Mouse (Mus musculus): ENCODE measurements around the gene Tgoln1.

DNA sequence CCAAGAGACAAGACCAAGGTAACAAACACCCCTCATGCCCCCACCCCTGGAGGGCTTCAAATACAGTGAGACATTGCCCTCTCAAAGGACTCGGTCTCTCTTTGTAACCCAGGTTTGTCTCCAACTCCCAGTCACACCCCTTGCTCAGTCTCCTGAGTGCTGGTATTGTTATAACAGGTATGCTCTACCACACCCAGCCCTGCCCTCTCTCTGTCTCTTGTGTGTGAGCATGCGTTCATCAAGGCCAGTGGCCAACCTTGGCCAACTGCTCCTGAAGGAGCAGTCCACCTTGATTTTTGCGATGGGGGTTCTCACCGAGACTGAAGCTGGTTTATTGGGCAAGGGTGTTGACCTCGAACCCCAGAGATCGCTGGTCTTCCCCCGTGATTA is 39.2 kb upstream of the Tgoln1 start:
- TF ChIP-seq CTCF (IDR thresholded peaks at IDR 0.05; ENCODE audit: borderline replicate concordance, control insufficient read depth, extremely low read depth, insufficient read depth, low read length, poor library complexity) (no peak), POLR2A (IDR thresholded peaks at IDR 0.05; ENCODE audit: control insufficient read depth, extremely low read depth, insufficient read depth, low read length, poor library complexity) (no peak)

Data from thymus, adult 2 months (tissue).